Mouse (Mus musculus): Measurements from ENCODE around the gene Chchd10. TPM values are rescaled to one million over a fixed set of nuclear protein-coding genes. Genes with fewer than 3 reads are reported as not detected.

Chchd10 gene
- polyA plus RNA-seq, 1 experiment from 2014 or later = 37.8 TPM

GRCm38 (mm10) chr10:75978835-75979157, 45.9 kb downstream of the Chchd10 start:
- no peaks in the 10 kb centered on the region for H3K36me3 ChIP-seq
- WGBS = 83% methylated on average over 5 of the region's 5 CpGs
- H3K27me3 ChIP-seq = no peaks in the 10 kb centered on the region
- H3K4me1 ChIP-seq (replicated peaks) = no peaks in the 10 kb centered on the region
- H3K27ac ChIP-seq = no peak overlapping the region
- no peak overlapping the region for H3K4me3 ChIP-seq
- ATAC-seq (ENCODE audit: low FRiP score) = no peak
- H3K9me3 ChIP-seq = no peaks in the 10 kb centered on the region
- H3K4me2 ChIP-seq = no peak overlapping the region
- no peak overlapping the region for H3K9ac ChIP-seq

GRCm38 (mm10) chr10:75979432-75979831, 46.5 kb downstream of the Chchd10 start:
- no peak for ATAC-seq (ENCODE audit: low FRiP score)
- no peak overlapping the region for H3K4me3 ChIP-seq
- WGBS = 91% methylated on average over 3 of the region's 3 CpGs
- no peak overlapping the region for H3K4me2 ChIP-seq
- no peaks in the 10 kb centered on the region for H3K27me3 ChIP-seq
- no peak overlapping the region for H3K9ac ChIP-seq
- no peak overlapping the region for H3K27ac ChIP-seq
- no peaks in the 10 kb centered on the region for H3K36me3 ChIP-seq
- H3K9me3 ChIP-seq = no peaks in the 10 kb centered on the region
- H3K4me1 ChIP-seq (replicated peaks) = no peaks in the 10 kb centered on the region

Other genes with a start within 250 kb of the Chchd10 start
- 39.5 and 45.7 TPM in 2 replicates for gene Cabin1, start 168.8 kb upstream of the Chchd10 start, polyA plus RNA-seq (2015; fragmentation: Nextera tagmentation; extraction: Ambion mirVana)
- 86.6 and 96.6 TPM in 2 replicates for gene Ddt, start 159.7 kb upstream of the Chchd10 start, polyA plus RNA-seq (2015; fragmentation: Nextera tagmentation; extraction: Ambion mirVana)
- not detected in 2 replicates for gene Gm20441, start 152.2 kb upstream of the Chchd10 start, polyA plus RNA-seq (2015; fragmentation: Nextera tagmentation; extraction: Ambion mirVana)
- 0.91 and 1.1 TPM in 2 replicates for gene Gstt3, start 151.7 kb upstream of the Chchd10 start, polyA plus RNA-seq (2015; fragmentation: Nextera tagmentation; extraction: Ambion mirVana)
- gene Gstt1, start 134.5 kb upstream of the Chchd10 start, polyA plus RNA-seq (2015; fragmentation: Nextera tagmentation; extraction: Ambion mirVana) = 7.2 and 7.7 TPM in 2 replicates
- gene Gstt4, start 110.6 kb upstream of the Chchd10 start, polyA plus RNA-seq (2015; fragmentation: Nextera tagmentation; extraction: Ambion mirVana) = not detected in 2 replicates
- gene Gstt2, start 95.7 kb upstream of the Chchd10 start, polyA plus RNA-seq (2015; fragmentation: Nextera tagmentation; extraction: Ambion mirVana) = 6.9 and 7.1 TPM in 2 replicates
- 1,531 and 1,576 TPM in 2 replicates for gene Mif, start 72.9 kb upstream of the Chchd10 start, polyA plus RNA-seq (2015; fragmentation: Nextera tagmentation; extraction: Ambion mirVana)
- gene Derl3, start 39.7 kb upstream of the Chchd10 start, polyA plus RNA-seq (2015; fragmentation: Nextera tagmentation; extraction: Ambion mirVana) = 1.7 and 1.8 TPM in 2 replicates
- 302 and 313 TPM in 2 replicates for gene Smarcb1, start 11.5 kb upstream of the Chchd10 start, polyA plus RNA-seq (2015; fragmentation: Nextera tagmentation; extraction: Ambion mirVana)
- gene Mmp11, start 3.4 kb downstream of the Chchd10 start, polyA plus RNA-seq (2015; fragmentation: Nextera tagmentation; extraction: Ambion mirVana) = 26.8 and 34.9 TPM in 2 replicates
- gene Gm867, start 7.5 kb downstream of the Chchd10 start, polyA plus RNA-seq (2015; fragmentation: Nextera tagmentation; extraction: Ambion mirVana) = 1.7 and 2.3 TPM in 2 replicates
- 0.57 and 1.2 TPM in 2 replicates for gene Vpreb3, start 9.9 kb downstream of the Chchd10 start, polyA plus RNA-seq (2015; fragmentation: Nextera tagmentation; extraction: Ambion mirVana)
- gene Gm5134, start 21.4 kb downstream of the Chchd10 start, polyA plus RNA-seq (2015; fragmentation: Nextera tagmentation; extraction: Ambion mirVana) = not detected in 2 replicates
- gene Zfp280b, start 99.5 kb downstream of the Chchd10 start, polyA plus RNA-seq (2015; fragmentation: Nextera tagmentation; extraction: Ambion mirVana) = 12.0 and 12.5 TPM in 2 replicates
- 0.05 TPM in 1 of 2 replicates, not detected in the other for gene Slc5a4b, start 177.8 kb downstream of the Chchd10 start, polyA plus RNA-seq (2015; fragmentation: Nextera tagmentation; extraction: Ambion mirVana)
- 0.09 TPM in 1 of 2 replicates, not detected in the other for gene Slc5a4a, start 214.3 kb downstream of the Chchd10 start, polyA plus RNA-seq (2015; fragmentation: Nextera tagmentation; extraction: Ambion mirVana)

Measured in hindbrain, embryonic 13.5 days (tissue).